Mouse (Mus musculus) skeletal muscle tissue, adult 2 months (tissue): ENCODE results near the gene Slc7a1.

Experiments used
- DNase-seq: peaks from one replicate; pipeline ENCODE4 v3.0.0-alpha.2; 2012; ENCODE audit warnings: low read depth, low spot score

The Slc7a1 gene

GRCm38 (mm10) chr5:148399660-148400443, at the start of gene Slc7a1:
Slc7a1 (minus strand) TSS chr5:148399904.
- peak; percentile 67 for DNase-seq

- no peak for DNase-seq
Measured at GRCm38 (mm10) chr5:148444974-148445373, 45.3 kb upstream of the Slc7a1 start.

- no peak for DNase-seq
Measured at GRCm38 (mm10) chr5:148443734-148444133, 44.0 kb upstream of the Slc7a1 start.

- DNase-seq, result no peak
Measured at GRCm38 (mm10) chr5:148435660-148436059, 36.0 kb upstream of the Slc7a1 start.

- no peak for DNase-seq
Measured at GRCm38 (mm10) chr5:148432121-148432520, 32.4 kb upstream of the Slc7a1 start.

- DNase-seq, result no peak
Measured at GRCm38 (mm10) chr5:148428846-148429245, 29.1 kb upstream of the Slc7a1 start.

- DNase-seq, result no peak
Measured at GRCm38 (mm10) chr5:148425136-148425535, 25.4 kb upstream of the Slc7a1 start.

GRCm38 (mm10) chr5:148421326-148421725, 21.6 kb upstream of the Slc7a1 start:
- DNase-seq, result no peak

- peak; percentile 44 for DNase-seq
Measured at GRCm38 (mm10) chr5:148419112-148419526, 19.4 kb upstream of the Slc7a1 start.

- DNase-seq, result no peak
Measured at GRCm38 (mm10) chr5:148418436-148418835, 18.7 kb upstream of the Slc7a1 start.

- no peak for DNase-seq
Measured at GRCm38 (mm10) chr5:148417756-148418155, 18.1 kb upstream of the Slc7a1 start.

- DNase-seq, result no peak
Measured at GRCm38 (mm10) chr5:148416461-148416860, 16.8 kb upstream of the Slc7a1 start.

GRCm38 (mm10) chr5:148414233-148414632, 14.5 kb upstream of the Slc7a1 start:
- DNase-seq, result no peak

GRCm38 (mm10) chr5:148412504-148412903, 12.8 kb upstream of the Slc7a1 start:
- no peak for DNase-seq

- no peak for DNase-seq
Measured at GRCm38 (mm10) chr5:148409465-148409864, 9.8 kb upstream of the Slc7a1 start.

GRCm38 (mm10) chr5:148406913-148407312, 7.2 kb upstream of the Slc7a1 start:
- DNase-seq, result no peak

- DNase-seq, result no peak
Measured at GRCm38 (mm10) chr5:148404548-148404947, 4.8 kb upstream of the Slc7a1 start.

- DNase-seq, result no peak
Measured at GRCm38 (mm10) chr5:148402641-148403040, 2.9 kb upstream of the Slc7a1 start.

GRCm38 (mm10) chr5:148398766-148399659, 691 bp downstream of the Slc7a1 start:
- peak; percentile 13 for DNase-seq

- DNase-seq, result no peak
Measured at GRCm38 (mm10) chr5:148398451-148398765, 1.3 kb downstream of the Slc7a1 start.

GRCm38 (mm10) chr5:148397911-148398310, 1.8 kb downstream of the Slc7a1 start:
- no peak for DNase-seq

- no peak for DNase-seq
Measured at GRCm38 (mm10) chr5:148397418-148397817, 2.3 kb downstream of the Slc7a1 start.

GRCm38 (mm10) chr5:148393316-148393715, 6.4 kb downstream of the Slc7a1 start:
- DNase-seq, result no peak
